Mouse (Mus musculus) liver, postnatal 0 days (tissue): ENCODE results near the gene Bglap.

ENCODE experiments used
- CTCF ChIP-seq: sonication (generic); IDR thresholded peaks from 2 replicates; pipeline ENCODE4 v1.5.1; 2016; ENCODE audit warnings: antibody characterized with exemption, low read depth
- EP300 ChIP-seq: IDR thresholded peaks from 2 replicates; pipeline ENCODE4 v1.6.1; 2016; ENCODE audit warnings: antibody characterized with exemption, low read depth, mild to moderate bottlenecking

DNA sequence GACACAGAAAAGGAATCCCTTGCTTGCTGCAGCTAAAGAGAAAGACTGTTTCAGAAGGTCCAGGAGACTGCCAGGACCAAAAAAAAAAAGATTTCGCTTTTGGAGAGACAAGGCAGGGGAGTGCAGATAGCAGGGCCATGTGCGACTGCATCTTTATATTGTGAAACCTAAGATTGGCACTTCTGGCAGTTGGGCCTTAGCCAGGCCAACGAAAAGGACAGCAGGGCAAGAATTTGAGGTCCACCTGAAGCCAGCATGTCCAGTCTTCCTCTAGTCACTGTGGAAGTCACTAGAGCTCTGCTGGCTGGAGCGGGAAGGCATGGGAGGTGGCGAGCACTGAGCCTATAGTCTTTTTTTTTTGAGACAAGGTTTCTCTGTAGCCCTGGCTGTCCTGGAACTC lies 24.7 kb upstream of the Bglap start:
- no peak for TF ChIP-seq CTCF
- no peak for TF ChIP-seq EP300
